Mouse (Mus musculus) limb, embryonic 12.5 days (tissue): Measurements from ENCODE around the gene Adipoq. TPM values are rescaled to one million over a fixed set of nuclear protein-coding genes. Genes with fewer than 3 reads are reported as not detected.

Experiments
- ATAC-seq: fragments of 200-750 bp; cut with Nextera tagmentation; 2 replicates; pipeline ENCODE4 v1.8.0; 2017; ENCODE audit warnings: low read depth, moderate TSS enrichment; ENCODE audit not compliant: insufficient number of reproducible peaks, insufficient read depth, low FRiP score, low TSS enrichment
- H3K27ac ChIP-seq: fragments of 300-500 bp; sonication (generic); 2 replicates; pipeline ENCODE4 v1.5.1; 2016; ENCODE audit warnings: mild to moderate bottlenecking, moderate library complexity
- H3K27me3 ChIP-seq: fragments of 300-500 bp; sonication (generic); 2 replicates; pipeline ENCODE4 v1.6.1; 2016; ENCODE audit warnings: mild to moderate bottlenecking, moderate library complexity
- H3K36me3 ChIP-seq: fragments of 300-500 bp; sonication (generic); 2 replicates; pipeline ENCODE4 v1.6.1; 2016; ENCODE audit warnings: mild to moderate bottlenecking, moderate library complexity
- H3K4me1 ChIP-seq: fragments of 300-500 bp; sonication (generic); replicated peaks from 2 replicates; pipeline ENCODE4 v1.6.1; 2016
- H3K4me2 ChIP-seq: fragments of 300-500 bp; sonication (generic); 2 replicates; pipeline ENCODE4 v1.6.1; 2016; ENCODE audit warnings: mild to moderate bottlenecking, moderate library complexity
- H3K4me3 ChIP-seq: fragments of 300-500 bp; sonication (generic); replicated peaks from 2 replicates; pipeline ENCODE4 v1.5.1; 2016; ENCODE audit warnings: mild to moderate bottlenecking
- H3K9ac ChIP-seq: fragments of 300-500 bp; sonication (generic); replicated peaks from 2 replicates; pipeline ENCODE4 v1.6.1; 2016; ENCODE audit warnings: mild to moderate bottlenecking, moderate library complexity
- H3K9me3 ChIP-seq: fragments of 300-500 bp; sonication (generic); 2 replicates; pipeline ENCODE4 v1.6.1; 2016; ENCODE audit warnings: mild to moderate bottlenecking, moderate library complexity
- WGBS: fragments of 180-500 bp; shearing (Covaris S2); methylation state at CpG from one replicate; pipeline ENCODE4 v1.1.7; 2016; 5-methylcytosine and 5-hydroxymethylcytosine counted together
- polyA plus RNA-seq: library from polyadenylated mRNA; unstranded; fragments of >200 nt; fragmentation: Nextera tagmentation; extraction: Ambion mirVana; gene quantifications from 2 replicates; pipeline ENCODE4 v1.2.1, GENCODE M21; 2016

Adipoq gene
- polyA plus RNA-seq, 1 experiment from 2014 or later: not detected

GRCm38 (mm10) chr16:23122446-23122845, 23.9 kb upstream of the Adipoq start:
- Histone ChIP-seq H3K9ac (no peak overlapping the region), H3K4me3 (no peak overlapping the region), H3K36me3 (peaks cover 59% of the 10 kb centered on the region), H3K4me2 (no peak overlapping the region), H3K27me3 (no peaks in the 10 kb centered on the region), H3K9me3 (no peaks in the 10 kb centered on the region), H3K4me1 (peaks cover 6% of the 10 kb centered on the region; the same call in 1 of the 2 replicates), H3K27ac (no peak overlapping the region)
- WGBS: 94% methylated on average over 3 of the region's 3 CpGs
- ATAC-seq: no peak

GRCm38 (mm10) chr16:23123104-23123503, 23.2 kb upstream of the Adipoq start:
- 91% methylated on average over 4 of the region's 4 CpGs for WGBS
- no peak overlapping the region for H3K27ac ChIP-seq
- no peaks in the 10 kb centered on the region for H3K27me3 ChIP-seq
- H3K4me2 ChIP-seq: no peak overlapping the region
- no peak overlapping the region for H3K4me3 ChIP-seq
- ATAC-seq: no peak
- H3K4me1 ChIP-seq: peaks cover 6% of the 10 kb centered on the region; the same call in 1 of the 2 replicates
- H3K9me3 ChIP-seq: no peaks in the 10 kb centered on the region
- no peak overlapping the region for H3K9ac ChIP-seq
- peaks cover 54% of the 10 kb centered on the region for H3K36me3 ChIP-seq

DNA sequence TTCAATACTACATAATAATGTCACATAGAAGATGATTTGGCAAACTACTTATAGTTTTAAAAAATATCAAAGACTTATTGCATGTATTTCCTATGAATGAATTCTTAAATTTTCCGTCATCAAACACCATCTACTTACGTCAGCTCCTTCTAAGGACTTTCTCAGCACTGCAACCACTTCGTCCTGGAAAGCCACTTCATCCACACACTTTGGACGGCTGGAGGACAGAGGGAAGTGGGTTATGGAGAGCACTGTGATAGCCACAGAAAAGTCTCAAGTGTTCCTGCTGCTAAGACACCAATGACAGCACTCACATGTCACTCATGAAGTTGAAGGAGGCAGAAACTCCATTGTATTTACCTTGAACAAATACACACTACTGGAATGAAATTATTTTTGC, 21.9 kb upstream of the Adipoq start:
- Histone ChIP-seq H3K4me1 (peaks cover 12% of the 10 kb centered on the region), H3K9me3 (no peaks in the 10 kb centered on the region), H3K4me3 (no peak overlapping the region), H3K36me3 (peaks cover 48% of the 10 kb centered on the region), H3K9ac (no peak overlapping the region), H3K27ac (no peak overlapping the region), H3K27me3 (no peaks in the 10 kb centered on the region), H3K4me2 (no peak overlapping the region)
- no peak for ATAC-seq
- WGBS: 91% methylated on average over 4 of the region's 4 CpGs

DNA sequence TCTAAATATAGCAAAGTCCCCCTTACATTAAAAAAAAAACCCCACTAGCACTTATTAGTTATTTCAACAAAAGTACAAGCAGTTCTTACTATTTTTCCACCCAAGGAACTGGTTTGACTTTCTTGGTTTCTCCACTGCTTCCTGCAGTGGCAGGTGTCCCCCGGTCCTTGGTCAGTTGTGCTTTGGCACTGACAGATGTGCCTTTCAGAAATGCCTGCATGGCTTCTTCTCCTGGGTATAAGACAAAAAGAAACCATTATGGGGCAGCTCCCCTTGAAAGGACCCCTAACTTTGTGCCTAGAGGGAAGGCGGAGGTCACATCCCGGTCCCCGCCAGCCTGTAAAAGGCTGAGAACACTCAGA, 19.0 kb upstream of the Adipoq start:
- Histone ChIP-seq H3K9me3 (no peaks in the 10 kb centered on the region), H3K9ac (peak overlapping the region; percentile 86), H3K4me1 (peaks cover 12% of the 10 kb centered on the region), H3K36me3 (peaks cover 22% of the 10 kb centered on the region), H3K27ac (peak overlapping the region; percentile 98), H3K27me3 (no peaks in the 10 kb centered on the region), H3K4me2 (peak overlapping the region; percentile 62), H3K4me3 (peak overlapping the region; percentile 70)
- 0 out of 2 replicates have a peak, but pooled peaks have one; percentile 5 for ATAC-seq
- WGBS: 0% methylated on average over 4 of the region's 4 CpGs

DNA sequence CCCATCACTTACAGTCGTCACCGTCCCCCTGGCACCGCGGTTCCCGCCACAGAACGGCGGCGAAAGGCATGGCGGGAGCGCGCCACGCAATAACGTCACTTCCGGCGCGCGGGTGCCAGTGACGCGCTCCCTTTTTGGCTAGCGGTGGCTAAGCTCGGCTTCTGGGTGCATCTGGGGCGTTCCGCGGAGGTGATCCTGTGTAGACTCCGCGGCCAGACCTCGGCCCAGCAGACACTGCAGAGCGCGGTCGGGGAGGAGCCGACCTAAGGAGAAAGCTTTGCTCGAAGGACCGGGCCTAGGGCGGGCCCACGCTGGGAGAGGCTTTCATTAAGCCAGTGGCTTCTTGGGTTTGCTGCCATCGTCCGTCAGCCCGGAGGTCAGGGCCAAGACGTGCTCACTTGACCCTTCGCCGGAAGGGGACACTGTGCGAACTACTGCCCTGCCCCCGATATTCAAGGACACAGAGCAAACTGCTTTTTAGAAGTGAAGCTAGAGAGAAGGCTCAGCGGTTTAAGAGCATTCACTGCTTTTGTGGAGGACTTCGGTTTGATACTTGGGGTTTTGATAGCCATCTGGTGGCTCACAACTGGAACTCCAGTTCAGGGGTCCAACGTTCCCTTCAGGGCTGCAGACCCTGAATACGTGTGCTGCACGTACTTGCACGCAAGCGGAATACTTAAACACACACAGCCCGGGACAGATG, 18.5 kb upstream of the Adipoq start, which contains the start of gene Rfc4:
TSS of gene Rfc4 (minus strand) at position 65 of the 703 bp plus-strand sequence.
- Histone ChIP-seq H3K27ac (peak within 1 kb of the TSS; percentile 98), H3K27me3 (no peaks in the 10 kb centered on the region), H3K36me3 (peaks cover 17% of the 10 kb centered on the region), H3K9me3 (no peaks in the 10 kb centered on the region), H3K9ac (peak within 1 kb of the TSS; percentile 86), H3K4me3 (peak within 1 kb of the TSS; percentile 70), H3K4me2 (peak within 1 kb of the TSS; percentile 62), H3K4me1 (peaks cover 12% of the 10 kb centered on the region)
- under 1% methylated on average over 51 of the region's 51 CpGs for WGBS
- ATAC-seq: peak; percentile 87

GRCm38 (mm10) chr16:23130303-23130702, 16.0 kb upstream of the Adipoq start:
- 91% methylated on average over 3 of the region's 3 CpGs for WGBS
- Histone ChIP-seq H3K4me2 (no peak overlapping the region), H3K27ac (no peak overlapping the region), H3K4me1 (peaks cover 12% of the 10 kb centered on the region), H3K36me3 (no peaks in the 10 kb centered on the region), H3K4me3 (no peak overlapping the region), H3K9ac (no peak overlapping the region), H3K27me3 (no peaks in the 10 kb centered on the region), H3K9me3 (no peaks in the 10 kb centered on the region)
- no peak for ATAC-seq

DNA sequence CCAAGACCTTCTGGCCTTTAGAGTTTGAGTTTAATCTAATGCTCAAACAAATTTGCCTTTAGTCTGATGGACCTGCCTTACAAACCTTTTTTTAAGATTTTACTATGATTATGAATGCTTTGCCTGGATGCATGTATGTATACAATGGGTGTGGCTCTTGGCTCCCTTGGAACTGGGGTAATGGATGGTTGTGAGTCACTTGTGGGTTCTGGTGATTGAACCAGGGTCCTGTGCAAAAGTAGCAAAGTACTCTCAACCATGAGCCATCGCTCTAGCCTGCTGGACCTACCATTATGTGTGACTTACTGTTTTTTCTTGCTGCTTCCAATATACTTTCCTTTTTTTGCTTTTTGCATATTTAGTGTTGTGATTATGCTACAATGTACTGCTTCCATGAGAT, 14.0 kb upstream of the Adipoq start:
- no peak overlapping the region for H3K4me2 ChIP-seq
- no peak overlapping the region for H3K27ac ChIP-seq
- H3K4me1 ChIP-seq: peaks cover 6% of the 10 kb centered on the region
- H3K9ac ChIP-seq: no peak overlapping the region
- H3K4me3 ChIP-seq: no peak overlapping the region
- no peak for ATAC-seq
- 94% methylated on average over 1 of the region's 1 CpGs for WGBS
- no peaks in the 10 kb centered on the region for H3K27me3 ChIP-seq
- H3K9me3 ChIP-seq: no peaks in the 10 kb centered on the region
- no peaks in the 10 kb centered on the region for H3K36me3 ChIP-seq

DNA sequence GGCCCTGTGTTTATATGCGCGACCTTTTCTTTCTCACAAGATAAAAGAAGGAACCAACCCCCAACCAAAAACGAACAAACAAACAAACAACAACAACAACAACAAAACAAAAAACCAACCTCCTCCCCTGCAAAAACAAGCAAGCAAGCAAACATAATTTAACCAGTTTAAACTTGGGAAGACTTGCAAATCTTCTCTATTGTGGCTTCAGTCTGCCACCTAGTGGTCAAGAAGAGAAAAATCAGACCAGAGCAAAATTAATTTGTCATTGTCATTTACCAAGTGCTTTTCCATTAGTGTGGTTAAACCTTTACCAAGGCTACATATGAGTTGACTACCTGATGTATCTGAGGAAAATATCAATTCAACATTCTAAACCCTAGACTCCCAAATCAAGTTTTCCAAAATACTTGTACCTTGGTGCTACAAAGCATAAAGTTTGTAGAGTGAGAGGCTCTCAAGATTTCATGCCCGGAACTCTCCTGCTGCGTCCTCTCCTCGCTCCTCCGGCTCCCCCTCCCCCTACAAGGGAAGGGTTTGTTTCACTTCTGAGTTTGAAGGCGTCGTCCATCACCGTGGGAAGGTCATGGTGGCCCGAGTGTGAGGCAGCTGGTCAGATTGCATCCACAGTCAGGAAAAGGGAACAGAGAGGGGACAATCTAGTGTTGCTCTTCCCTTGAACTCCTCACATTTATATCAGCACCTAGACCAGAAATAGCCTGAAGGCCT, 10.8 kb upstream of the Adipoq start:
- 21% methylated on average over 11 of the region's 11 CpGs for WGBS
- no peak for ATAC-seq

GRCm38 (mm10) chr16:23136406-23136970, 9.8 kb upstream of the Adipoq start:
- no peak for ATAC-seq
- no peaks in the 10 kb centered on the region for H3K27me3 ChIP-seq
- H3K9ac ChIP-seq: no peak overlapping the region
- H3K9me3 ChIP-seq: no peaks in the 10 kb centered on the region
- H3K36me3 ChIP-seq: no peaks in the 10 kb centered on the region
- no peak overlapping the region for H3K4me2 ChIP-seq
- 62% methylated on average over 4 of the region's 4 CpGs for WGBS
- H3K4me3 ChIP-seq: no peak overlapping the region
- H3K27ac ChIP-seq: no peak overlapping the region
- H3K4me1 ChIP-seq: no peaks in the 10 kb centered on the region

More for the DNA sequence above, 10.8 kb upstream of the Adipoq start:
- H3K9ac ChIP-seq: no peak overlapping the region
- H3K27me3 ChIP-seq: no peaks in the 10 kb centered on the region
- no peaks in the 10 kb centered on the region for H3K9me3 ChIP-seq
- H3K27ac ChIP-seq: no peak overlapping the region
- no peaks in the 10 kb centered on the region for H3K4me1 ChIP-seq
- H3K36me3 ChIP-seq: no peaks in the 10 kb centered on the region
- H3K4me2 ChIP-seq: no peak overlapping the region
- H3K4me3 ChIP-seq: no peak overlapping the region

DNA sequence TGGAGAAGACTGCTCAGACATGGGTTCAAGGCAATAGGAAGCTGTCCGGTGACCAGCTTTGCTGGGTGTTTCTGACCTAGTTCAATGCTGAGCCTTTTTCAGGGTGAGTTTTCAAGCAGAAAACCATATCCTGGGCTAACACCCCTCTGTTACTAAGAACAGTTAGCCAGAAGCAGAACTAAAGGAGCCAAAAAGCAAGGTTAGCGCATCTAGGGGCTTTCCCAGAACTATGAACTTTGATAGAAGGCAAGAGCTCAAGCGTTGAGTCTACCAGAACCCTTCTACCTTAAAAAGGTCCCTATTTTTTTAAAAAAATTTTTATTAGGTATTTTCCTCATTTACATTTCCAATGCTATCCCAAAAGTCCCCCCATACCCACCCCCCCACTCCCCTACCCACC, 5.4 kb upstream of the Adipoq start:
- ATAC-seq: no peak
- no peak overlapping the region for H3K27ac ChIP-seq
- no peak overlapping the region for H3K4me2 ChIP-seq
- H3K4me3 ChIP-seq: no peak overlapping the region
- H3K36me3 ChIP-seq: no peaks in the 10 kb centered on the region
- H3K9me3 ChIP-seq: no peaks in the 10 kb centered on the region
- H3K4me1 ChIP-seq: no peaks in the 10 kb centered on the region
- H3K27me3 ChIP-seq: no peaks in the 10 kb centered on the region
- H3K9ac ChIP-seq: no peak overlapping the region
- WGBS: 89% methylated on average over 3 of the region's 3 CpGs

DNA sequence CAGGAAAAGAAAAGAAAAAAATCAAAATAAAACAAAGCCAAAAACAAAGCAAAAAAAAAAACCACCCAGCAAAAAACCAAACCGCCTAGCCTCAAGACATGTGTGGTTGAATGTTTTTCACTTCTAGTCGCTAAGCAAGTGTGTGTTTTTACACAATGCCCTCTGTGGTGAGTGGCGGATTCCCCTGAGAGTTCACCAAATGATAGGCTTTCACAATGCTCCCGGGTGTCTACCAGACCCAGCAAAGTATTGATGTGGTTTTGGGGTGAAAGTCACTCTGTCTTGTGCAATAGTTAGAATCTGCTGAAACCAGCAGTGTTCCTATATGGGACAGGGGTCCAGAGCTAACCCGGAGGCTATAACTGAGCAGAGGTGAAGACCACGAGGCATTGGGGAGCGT, 2.0 kb upstream of the Adipoq start:
- WGBS: 90% methylated on average over 7 of the region's 7 CpGs
- Histone ChIP-seq H3K4me2 (no peak overlapping the region), H3K9me3 (no peaks in the 10 kb centered on the region), H3K4me3 (no peak overlapping the region), H3K4me1 (no peaks in the 10 kb centered on the region; the same call in 1 of the 2 replicates), H3K36me3 (no peaks in the 10 kb centered on the region), H3K9ac (no peak overlapping the region), H3K27ac (no peak overlapping the region), H3K27me3 (no peaks in the 10 kb centered on the region)
- ATAC-seq: no peak
